Mouse (Mus musculus) brain, embryonic 14.5 days (tissue): ENCODE data around the gene Abca7.

ENCODE experiments used
- CTCF ChIP-seq: fragments of 200-500 bp; IDR thresholded peaks from 2 replicates; pipeline ENCODE4 v1.5.1; 2012; ENCODE audit warnings: inconsistent platforms, mild to moderate bottlenecking, moderate library complexity, borderline replicate concordance; ENCODE audit not compliant: insufficient read depth, insufficient read length; ENCODE audit errors: extremely low read depth
- POLR2A ChIP-seq: fragments of 200-500 bp; IDR thresholded peaks from 2 replicates; pipeline ENCODE4 v1.6.1; 2012; ENCODE audit warnings: mild to moderate bottlenecking, inconsistent platforms, borderline replicate concordance; ENCODE audit not compliant: poor library complexity, insufficient read depth, insufficient read length, severe bottlenecking; ENCODE audit errors: extremely low read depth

- TF ChIP-seq POLR2A (no peak), CTCF (no peak)
These were observed 35.5 kb upstream of the Abca7 start for GRCm38 (mm10) chr10:79960671-79961294.
